Mouse (Mus musculus) embryonic facial prominence, embryonic 13.5 days (tissue): ENCODE results near the gene Traf1. TPM values are rescaled to one million over a fixed set of nuclear protein-coding genes. Genes with fewer than 3 reads are reported as not detected.

Experiments
- ATAC-seq: fragments of 200-750 bp; cut with Nextera tagmentation; 2 replicates; pipeline ENCODE4 v1.8.0; 2017; ENCODE audit warnings: low read depth; ENCODE audit not compliant: insufficient number of reproducible peaks, insufficient read depth, low FRiP score, low TSS enrichment
- H3K27ac ChIP-seq: fragments of 300-500 bp; sonication (generic); 2 replicates; pipeline ENCODE4 v1.5.1; 2015; ENCODE audit warnings: moderate library complexity, mild to moderate bottlenecking, inconsistent platforms
- H3K27me3 ChIP-seq: fragments of 300-500 bp; sonication (generic); 2 replicates; pipeline ENCODE4 v1.6.1; 2015; ENCODE audit warnings: mild to moderate bottlenecking, inconsistent platforms
- H3K36me3 ChIP-seq: fragments of 300-500 bp; sonication (generic); 2 replicates; pipeline ENCODE4 v1.6.1; 2015; ENCODE audit warnings: mild to moderate bottlenecking, inconsistent platforms
- H3K4me1 ChIP-seq: fragments of 300-500 bp; sonication (generic); 2 replicates; pipeline ENCODE4 v1.6.1; 2015; ENCODE audit warnings: inconsistent platforms
- H3K4me2 ChIP-seq: fragments of 300-500 bp; sonication (generic); 2 replicates; pipeline ENCODE4 v1.6.1; 2015; ENCODE audit warnings: moderate library complexity, mild to moderate bottlenecking, inconsistent platforms
- H3K4me3 ChIP-seq: fragments of 300-500 bp; sonication (generic); 2 replicates; pipeline ENCODE4 v1.5.1; 2015; ENCODE audit warnings: mild to moderate bottlenecking, inconsistent platforms
- H3K9ac ChIP-seq: fragments of 300-500 bp; sonication (generic); 2 replicates; pipeline ENCODE4 v1.6.1; 2015; ENCODE audit warnings: mild to moderate bottlenecking, inconsistent platforms
- H3K9me3 ChIP-seq: fragments of 300-500 bp; sonication (generic); 2 replicates; pipeline ENCODE4 v1.6.1; 2016; ENCODE audit warnings: inconsistent platforms
- WGBS: fragments of 180-500 bp; shearing (Covaris S2); methylation state at CpG from one replicate; pipeline ENCODE4 v1.1.7; 2015; ENCODE audit warnings: mixed read lengths; 5-methylcytosine and 5-hydroxymethylcytosine counted together
- polyA plus RNA-seq: library from polyadenylated mRNA; unstranded; fragments of >200 nt; fragmentation: Nextera tagmentation; extraction: Ambion mirVana; gene quantifications from 2 replicates; pipeline ENCODE4 v1.2.1, GENCODE M21; 2015

Traf1 gene
- polyA plus RNA-seq, 1 experiment from 2014 or later: 2.4 TPM

GRCm38 (mm10) chr2:34965806-34966205 is 4.2 kb upstream of the Traf1 start:
- Histone ChIP-seq H3K4me2 (peak overlapping the region; percentile 9; the same call in 1 of the 2 replicates), H3K27ac (no peak overlapping the region), H3K9me3 (no peaks in the 10 kb centered on the region), H3K27me3 (peaks cover 5% of the 10 kb centered on the region), H3K4me3 (no peak overlapping the region), H3K36me3 (no peaks in the 10 kb centered on the region), H3K4me1 (peaks cover 28% of the 10 kb centered on the region; the same call in 1 of the 2 replicates), H3K9ac (no peak overlapping the region)
- 69% methylated on average over 8 of the region's 8 CpGs for WGBS
- no peak for ATAC-seq

DNA sequence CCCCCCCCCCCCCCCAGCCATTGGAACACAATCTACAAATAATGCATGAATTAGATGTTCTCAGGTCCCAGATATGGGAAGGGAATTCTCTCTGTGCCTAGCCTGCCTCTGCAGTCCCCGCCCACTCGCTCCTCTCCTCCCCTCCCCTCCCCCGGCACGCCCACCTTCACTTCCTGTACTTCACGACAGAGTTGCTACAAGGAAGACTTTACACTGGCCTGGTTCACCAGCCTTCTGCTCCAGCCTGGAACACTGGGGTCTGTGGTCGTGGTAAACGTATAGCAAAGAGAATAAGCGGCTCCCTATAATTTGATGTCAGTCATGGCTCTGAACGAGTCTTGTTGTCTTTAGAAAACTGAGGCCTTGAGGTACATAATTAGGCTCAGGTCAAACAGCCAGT is 3.7 kb upstream of the Traf1 start:
- no peak for ATAC-seq
- Histone ChIP-seq H3K36me3 (no peaks in the 10 kb centered on the region), H3K4me1 (peaks cover 26% of the 10 kb centered on the region; the same call in 1 of the 2 replicates), H3K9ac (no peak overlapping the region), H3K4me2 (peak overlapping the region; percentile 9; the same call in 1 of the 2 replicates), H3K27ac (no peak overlapping the region), H3K27me3 (peaks cover 6% of the 10 kb centered on the region), H3K4me3 (no peak overlapping the region), H3K9me3 (no peaks in the 10 kb centered on the region)
- WGBS: 24% methylated on average over 9 of the region's 9 CpGs

DNA sequence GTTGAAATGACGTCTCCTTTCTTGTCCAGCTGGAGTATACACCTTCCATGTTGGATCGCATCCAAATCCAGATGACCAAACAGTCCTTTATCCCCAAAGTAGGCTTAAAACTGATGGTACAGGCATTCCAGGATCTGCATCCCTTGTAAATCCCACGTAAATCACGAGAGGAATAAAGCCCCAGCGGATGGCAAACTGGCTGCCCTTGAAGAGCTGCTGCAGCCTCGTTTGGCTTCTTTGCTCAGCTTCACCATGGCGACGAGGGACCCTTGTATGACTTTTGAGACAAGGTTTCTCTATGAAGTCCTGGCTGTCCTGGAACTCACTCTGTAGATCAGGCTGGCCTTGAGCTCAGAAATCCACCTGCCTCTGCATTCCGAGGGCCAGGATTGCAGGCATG is 3.1 kb upstream of the Traf1 start:
- peaks cover 6% of the 10 kb centered on the region for H3K27me3 ChIP-seq
- H3K4me3 ChIP-seq: no peak overlapping the region
- no peak overlapping the region for H3K4me2 ChIP-seq
- no peak for ATAC-seq
- H3K27ac ChIP-seq: no peak overlapping the region
- H3K9me3 ChIP-seq: no peaks in the 10 kb centered on the region
- WGBS: 83% methylated on average over 9 of the region's 9 CpGs
- no peak overlapping the region for H3K9ac ChIP-seq
- no peaks in the 10 kb centered on the region for H3K36me3 ChIP-seq
- H3K4me1 ChIP-seq: peaks cover 21% of the 10 kb centered on the region; the same call in 1 of the 2 replicates

- ATAC-seq: no peak
- Histone ChIP-seq H3K4me2 (no peak overlapping the region), H3K4me1 (peaks cover 19% of the 10 kb centered on the region; the same call in 1 of the 2 replicates), H3K36me3 (no peaks in the 10 kb centered on the region), H3K9me3 (no peaks in the 10 kb centered on the region), H3K9ac (no peak overlapping the region), H3K27ac (no peak overlapping the region), H3K4me3 (no peak overlapping the region), H3K27me3 (peaks cover 6% of the 10 kb centered on the region)
- 89% methylated on average over 6 of the region's 6 CpGs for WGBS
Observed at GRCm38 (mm10) chr2:34964230-34964629, 2.7 kb upstream of the Traf1 start.

DNA sequence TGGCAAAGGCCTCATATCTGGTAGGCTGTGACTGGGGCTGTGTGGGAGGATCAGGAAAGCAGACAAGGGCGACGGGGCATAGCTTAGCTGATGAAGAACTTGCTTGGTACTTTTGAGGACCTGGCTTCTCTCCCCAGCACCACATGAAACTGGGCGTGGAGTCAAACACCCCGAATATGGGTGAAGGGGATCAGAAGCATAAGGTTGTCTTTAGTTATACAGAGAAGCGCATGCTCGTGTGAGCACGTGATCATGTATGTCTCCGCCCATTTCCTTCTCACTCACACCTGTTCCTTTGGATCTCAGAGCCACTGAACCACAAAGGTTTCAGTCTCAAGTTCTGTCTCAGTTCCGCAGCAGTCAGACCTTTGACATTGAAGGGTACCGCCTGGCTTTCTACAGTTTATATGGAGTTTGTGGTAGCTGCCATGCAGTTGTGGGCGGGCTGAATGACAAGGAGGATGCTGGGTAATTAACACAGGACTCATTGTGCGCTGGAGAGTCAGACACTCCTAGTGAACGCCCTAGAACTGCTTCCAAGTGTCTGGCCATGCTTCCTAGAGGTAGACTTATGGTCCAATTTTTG is 1.9 kb upstream of the Traf1 start:
- Histone ChIP-seq H3K27ac (no peak overlapping the region), H3K4me2 (no peak overlapping the region), H3K4me1 (peaks cover 18% of the 10 kb centered on the region; the same call in 1 of the 2 replicates), H3K27me3 (peaks cover 6% of the 10 kb centered on the region), H3K9me3 (no peaks in the 10 kb centered on the region), H3K36me3 (no peaks in the 10 kb centered on the region), H3K9ac (no peak overlapping the region), H3K4me3 (no peak overlapping the region)
- 81% methylated on average over 13 of the region's 13 CpGs for WGBS
- no peak for ATAC-seq

DNA sequence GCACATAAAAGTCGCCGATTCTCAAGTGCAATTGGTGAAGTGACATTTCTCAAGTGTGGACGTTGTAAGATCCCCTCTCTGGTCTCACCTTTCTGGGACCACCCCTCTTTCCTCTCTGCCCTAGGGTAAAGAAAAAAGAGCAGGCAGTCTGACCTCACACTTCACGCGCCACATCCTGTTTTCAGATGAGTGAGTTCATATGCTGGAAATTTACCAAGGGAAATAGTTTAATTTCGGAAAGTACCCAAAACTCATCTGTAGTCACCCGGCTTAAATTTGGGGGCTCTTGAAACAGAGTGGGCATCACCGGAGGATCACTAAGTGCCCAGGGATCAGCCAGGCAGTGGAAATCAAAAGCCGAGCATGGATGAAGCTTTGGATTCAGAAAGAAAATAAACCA is 1.3 kb upstream of the Traf1 start:
- H3K4me3 ChIP-seq: no peak overlapping the region
- WGBS: 77% methylated on average over 9 of the region's 9 CpGs
- no peaks in the 10 kb centered on the region for H3K9me3 ChIP-seq
- ATAC-seq: no peak
- H3K9ac ChIP-seq: no peak overlapping the region
- no peak overlapping the region for H3K4me2 ChIP-seq
- peaks cover 18% of the 10 kb centered on the region; the same call in 1 of the 2 replicates for H3K4me1 ChIP-seq
- H3K36me3 ChIP-seq: no peaks in the 10 kb centered on the region
- peaks cover 6% of the 10 kb centered on the region for H3K27me3 ChIP-seq
- H3K27ac ChIP-seq: no peak overlapping the region

DNA sequence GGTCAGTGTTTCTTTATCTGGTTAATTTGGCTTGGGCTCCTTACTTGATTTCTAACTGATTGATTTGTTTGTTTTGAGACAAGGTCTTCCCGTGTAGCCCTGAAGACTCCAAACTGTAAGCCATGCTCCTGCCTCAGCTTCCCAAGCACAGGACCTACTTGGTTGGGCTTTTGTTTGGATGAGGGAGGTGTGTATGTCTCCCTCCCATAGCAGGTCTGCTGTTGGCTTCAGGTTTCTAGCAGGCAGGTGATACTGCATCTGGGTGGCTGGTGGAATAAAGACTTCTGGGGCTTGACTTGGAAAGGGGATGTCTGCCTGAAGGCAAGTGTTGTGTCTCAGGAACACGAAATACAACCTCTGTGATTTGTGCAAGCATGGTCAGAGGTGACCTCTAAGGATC is 639 bp upstream of the Traf1 start:
- WGBS: 70% methylated on average over 2 of the region's 2 CpGs
- H3K4me3 ChIP-seq: no peak overlapping the region
- peaks cover 18% of the 10 kb centered on the region; the same call in 1 of the 2 replicates for H3K4me1 ChIP-seq
- no peak overlapping the region for H3K27ac ChIP-seq
- no peak overlapping the region for H3K4me2 ChIP-seq
- no peak overlapping the region for H3K9ac ChIP-seq
- H3K36me3 ChIP-seq: no peaks in the 10 kb centered on the region
- ATAC-seq: no peak
- H3K27me3 ChIP-seq: peaks cover 6% of the 10 kb centered on the region
- no peaks in the 10 kb centered on the region for H3K9me3 ChIP-seq

- Histone ChIP-seq H3K4me2 (peak overlapping the region; percentile 64), H3K9me3 (no peaks in the 10 kb centered on the region), H3K27me3 (peaks cover 6% of the 10 kb centered on the region), H3K27ac (no peak overlapping the region), H3K36me3 (no peaks in the 10 kb centered on the region), H3K4me3 (peak overlapping the region; percentile 36), H3K4me1 (peaks cover 18% of the 10 kb centered on the region; the same call in 1 of the 2 replicates), H3K9ac (peak overlapping the region; percentile 57; the same call in 1 of the 2 replicates)
- no peak for ATAC-seq
- WGBS: 70% methylated on average over 6 of the region's 6 CpGs
Observed at GRCm38 (mm10) chr2:34960966-34961365, 606 bp downstream of the Traf1 start.

GRCm38 (mm10) chr2:34960466-34960865 is 1.1 kb downstream of the Traf1 start:
- Histone ChIP-seq H3K4me1 (peaks cover 15% of the 10 kb centered on the region; the same call in 1 of the 2 replicates), H3K27me3 (peaks cover 6% of the 10 kb centered on the region), H3K4me2 (no peak overlapping the region), H3K9me3 (no peaks in the 10 kb centered on the region), H3K4me3 (no peak overlapping the region), H3K9ac (no peak overlapping the region), H3K27ac (no peak overlapping the region), H3K36me3 (no peaks in the 10 kb centered on the region)
- 81% methylated on average over 4 of the region's 5 CpGs for WGBS
- ATAC-seq: no peak

- Histone ChIP-seq H3K27me3 (peaks cover 6% of the 10 kb centered on the region), H3K4me2 (no peak overlapping the region), H3K36me3 (no peaks in the 10 kb centered on the region), H3K4me1 (peaks cover 11% of the 10 kb centered on the region; the same call in 1 of the 2 replicates), H3K9ac (no peak overlapping the region), H3K4me3 (no peak overlapping the region), H3K9me3 (no peaks in the 10 kb centered on the region), H3K27ac (no peak overlapping the region)
- ATAC-seq: no peak
- 90% methylated on average over 7 of the region's 7 CpGs for WGBS
Observed at GRCm38 (mm10) chr2:34958582-34958981, 3.0 kb downstream of the Traf1 start.

GRCm38 (mm10) chr2:34958036-34958435 is 3.5 kb downstream of the Traf1 start:
- Histone ChIP-seq H3K4me3 (no peak overlapping the region), H3K9me3 (no peaks in the 10 kb centered on the region), H3K27ac (no peak overlapping the region), H3K4me1 (peaks cover 11% of the 10 kb centered on the region; the same call in 1 of the 2 replicates), H3K4me2 (no peak overlapping the region), H3K36me3 (no peaks in the 10 kb centered on the region), H3K27me3 (peaks cover 6% of the 10 kb centered on the region), H3K9ac (no peak overlapping the region)
- WGBS: 79% methylated on average over 7 of the region's 7 CpGs
- ATAC-seq: no peak

DNA sequence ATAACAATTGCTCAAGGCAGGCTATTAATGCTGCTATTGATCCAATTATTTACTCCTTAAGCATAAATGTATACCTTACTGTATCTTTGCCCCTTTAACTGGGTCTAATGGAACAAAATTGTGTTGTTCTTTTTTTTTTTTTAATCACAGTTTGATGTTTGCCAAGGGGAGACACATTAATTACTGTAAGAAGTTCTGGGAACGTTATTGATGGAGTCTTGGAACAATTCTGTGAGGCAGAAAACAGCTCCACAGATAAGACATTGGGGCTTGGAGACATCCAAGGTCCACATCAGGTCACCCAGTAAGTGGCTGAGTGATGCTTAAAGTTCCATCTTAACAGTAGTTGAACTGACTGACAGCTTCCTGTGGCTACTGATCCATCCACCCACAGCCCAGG is 4.2 kb downstream of the Traf1 start:
- Histone ChIP-seq H3K27ac (no peak overlapping the region), H3K36me3 (no peaks in the 10 kb centered on the region), H3K4me1 (peaks cover 11% of the 10 kb centered on the region; the same call in 1 of the 2 replicates), H3K9me3 (no peaks in the 10 kb centered on the region), H3K9ac (no peak overlapping the region), H3K27me3 (peaks cover 6% of the 10 kb centered on the region), H3K4me3 (no peak overlapping the region), H3K4me2 (no peak overlapping the region)
- WGBS: 64% methylated on average over 1 of the region's 1 CpGs
- no peak for ATAC-seq
